Mouse (Mus musculus): ENCODE results near the gene Ccser1.

DNA sequence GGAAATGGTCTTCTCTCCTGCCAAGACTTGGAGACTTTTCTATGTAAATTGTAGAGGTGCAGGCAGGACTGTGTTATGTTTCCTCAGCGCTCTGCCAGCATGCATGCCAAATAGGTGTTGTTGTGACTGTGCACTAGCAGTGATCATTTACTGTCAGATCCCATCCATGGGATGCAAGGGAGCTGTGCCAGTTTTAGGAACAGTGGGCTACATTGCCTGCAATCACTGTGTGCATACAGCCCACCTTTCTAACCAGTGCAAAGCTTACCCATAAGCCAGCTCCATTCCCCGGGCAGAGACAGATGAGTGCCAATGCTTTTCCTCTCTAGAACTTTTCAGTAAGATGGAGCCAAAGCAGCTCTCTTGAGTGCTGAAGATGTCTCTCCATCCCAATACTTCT is 606.6 kb downstream of the Ccser1 start:
- TF ChIP-seq CTCF (IDR thresholded peaks at IDR 0.05; ENCODE audit: insufficient read depth, low read depth, low read length) (no peak), POLR2A (IDR thresholded peaks at IDR 0.05; ENCODE audit: insufficient read depth, low read depth, low read length) (no peak)
